Mouse (Mus musculus): ENCODE measurements around the gene Prox2. TPM values are rescaled to one million over a fixed set of nuclear protein-coding genes. Genes with fewer than 3 reads are reported as not detected.

The Prox2 gene
- total RNA-seq, 4 experiments from 2014 or later: 2.8 to 3.3 (median 3.1) TPM

GRCm38 (mm10) chr12:85131361-85131760 is 20.8 kb upstream of the Prox2 start:
- DNase-seq (ENCODE audit: low spot score in 2 of 2): no peak

GRCm38 (mm10) chr12:85129426-85129978 is 18.9 kb upstream of the Prox2 start:
- DNase-seq (ENCODE audit: low spot score in 2 of 2): no peak

GRCm38 (mm10) chr12:85126986-85127603 is 16.5 kb upstream of the Prox2 start:
- DNase-seq (ENCODE audit: low spot score in 2 of 2): no peak

GRCm38 (mm10) chr12:85124751-85125150 is 14.2 kb upstream of the Prox2 start:
- no peak for DNase-seq (ENCODE audit: low spot score in 2 of 2)

- DNase-seq (ENCODE audit: low spot score in 2 of 2): no peak
Measured at GRCm38 (mm10) chr12:85123645-85124044, 13.1 kb upstream of the Prox2 start.

GRCm38 (mm10) chr12:85123108-85123530 is 12.6 kb upstream of the Prox2 start:
- DNase-seq (ENCODE audit: low spot score in 2 of 2): no peak

- DNase-seq (ENCODE audit: low spot score in 2 of 2): no peak
Measured at GRCm38 (mm10) chr12:85121806-85122459, 11.4 kb upstream of the Prox2 start.

- no peak for DNase-seq (ENCODE audit: low spot score in 2 of 2)
Measured at GRCm38 (mm10) chr12:85115678-85116077, 5.1 kb upstream of the Prox2 start.

- DNase-seq (ENCODE audit: low spot score in 2 of 2): no peak
Measured at GRCm38 (mm10) chr12:85113917-85114316, 3.4 kb upstream of the Prox2 start.

GRCm38 (mm10) chr12:85113337-85113736 is 2.8 kb upstream of the Prox2 start:
- DNase-seq (ENCODE audit: low spot score in 2 of 2): no peak

GRCm38 (mm10) chr12:85112550-85113251 is 2.1 kb upstream of the Prox2 start:
- no peak for DNase-seq (ENCODE audit: low spot score in 2 of 2)

- no peak for DNase-seq (ENCODE audit: low spot score in 2 of 2)
Measured at GRCm38 (mm10) chr12:85110011-85110697, 405 bp downstream of the Prox2 start.

GRCm38 (mm10) chr12:85109426-85109825 is 1.1 kb downstream of the Prox2 start:
- DNase-seq (ENCODE audit: low spot score in 2 of 2): no peak

GRCm38 (mm10) chr12:85108643-85109042 is 1.9 kb downstream of the Prox2 start:
- DNase-seq (ENCODE audit: low spot score in 2 of 2): no peak

- no peak for DNase-seq (ENCODE audit: low spot score in 2 of 2)
Measured at GRCm38 (mm10) chr12:85106292-85106691, 4.3 kb downstream of the Prox2 start.

- no peak for DNase-seq (ENCODE audit: low spot score in 2 of 2)
Measured at GRCm38 (mm10) chr12:85104789-85105188, 5.8 kb downstream of the Prox2 start.

- DNase-seq (ENCODE audit: low spot score in 2 of 2): no peak
Measured at GRCm38 (mm10) chr12:85103096-85103495, 7.5 kb downstream of the Prox2 start.

- DNase-seq (ENCODE audit: low spot score in 2 of 2): no peak
Measured at GRCm38 (mm10) chr12:85101521-85102106, 8.9 kb downstream of the Prox2 start.

- no peak for DNase-seq (ENCODE audit: low spot score in 2 of 2)
Measured at GRCm38 (mm10) chr12:85101001-85101400, 9.6 kb downstream of the Prox2 start.

GRCm38 (mm10) chr12:85095859-85096258 is 14.7 kb downstream of the Prox2 start:
- DNase-seq (ENCODE audit: low spot score in 2 of 2): no peak

- no peak for DNase-seq (ENCODE audit: low spot score in 2 of 2)
Measured at GRCm38 (mm10) chr12:85095146-85095545, 15.4 kb downstream of the Prox2 start.

Measured in left cerebral cortex, adult 8-10 months (tissue).